ENCODE assay signal across 40 mouse cellular contexts in genomic region chr9:120151152-120151551, GRCm38 (mm10). TPM values are rescaled to one million over a fixed set of nuclear protein-coding genes. Genes with fewer than 3 reads are reported as not detected.
"Had no signal": no experiment of that assay in that cellular context is flagged by ENCODE, and none has a peak within 500 bp of the region (broad histone marks: within the 10 kb centered on the region; RNA-seq: fewer than 3 reads in every experiment).

No protein-coding gene starts in this region.

- H3K36me3 ChIP-seq: heart, embryonic 13.5 days; heart, embryonic 15.5 days; hindbrain, embryonic 13.5 days; hindbrain, embryonic 15.5 days; kidney, embryonic 15.5 days; limb, embryonic 10.5 days; limb, embryonic 12.5 days; liver, embryonic 13.5 days; liver, embryonic 15.5 days had no signal

- DNase-seq: gastrocnemius, postnatal 14 days; gastrocnemius, postnatal 36 days; heart, adult 11 months; heart, adult 2 months; heart, postnatal 14 days; heart, postnatal 36 days; kidney, adult 11 months; kidney, adult 2 months; kidney, adult 9 months; kidney, postnatal 25 days; kidney, postnatal 4 days; layer of hippocampus, adult 9-11 months; liver; liver, embryonic 13.5 days had no signal

- H3K27me3 ChIP-seq: heart, embryonic 15.5 days; hindbrain, embryonic 15.5 days; kidney, embryonic 15.5 days; liver, embryonic 15.5 days had no signal

- H3K9me3 ChIP-seq: heart, embryonic 13.5 days; heart, embryonic 15.5 days; hindbrain, embryonic 13.5 days; hindbrain, embryonic 15.5 days; kidney, embryonic 15.5 days; limb, embryonic 10.5 days; limb, embryonic 12.5 days; liver, embryonic 13.5 days; liver, embryonic 15.5 days had no signal

- H3K4me1 ChIP-seq: heart, embryonic 13.5 days; heart, embryonic 15.5 days; hindbrain, embryonic 15.5 days; kidney, embryonic 15.5 days; limb, embryonic 10.5 days; limb, embryonic 12.5 days; liver, embryonic 15.5 days had no signal

- H3K4me3 ChIP-seq: heart, adult 2 months; heart, embryonic 13.5 days; heart, embryonic 15.5 days; hindbrain, embryonic 13.5 days; hindbrain, embryonic 15.5 days; kidney, embryonic 15.5 days; limb, embryonic 10.5 days; limb, embryonic 12.5 days; liver, embryonic 13.5 days; liver, embryonic 15.5 days had no signal

- H3K27ac ChIP-seq: heart, adult 2 months; heart, embryonic 13.5 days; heart, embryonic 15.5 days; hindbrain, embryonic 13.5 days; hindbrain, embryonic 15.5 days; hindbrain, postnatal 0 days; kidney, embryonic 15.5 days; kidney, postnatal 0 days; limb, embryonic 10.5 days; limb, embryonic 12.5 days; liver, embryonic 13.5 days; liver, embryonic 15.5 days had no signal

RNA-seq across cellular contexts. Expression of gene Mobp, which starts 1.6 kb away (rescaled TPM):
- total RNA-seq: gastrocnemius, adult 18-20 months; gastrocnemius, adult 8-10 months; gastrocnemius, postnatal 36 days; heart, adult 2 months; heart, postnatal 14 days; heart, postnatal 36 days; hematopoietic stem cell, adult 5-6 weeks had no signal
- polyA plus RNA-seq: heart, adult 2 months; heart, embryonic 11.5 days; heart, embryonic 13.5 days; hindbrain, embryonic 11.5 days; hindbrain, embryonic 13.5 days; intestine, embryonic 14.5 days; intestine, embryonic 16.5 days; kidney, adult 2 months; kidney, embryonic 15.5 days; limb, embryonic 10.5 days; limb, embryonic 12.5 days; limb, embryonic 14.5 days; liver, embryonic 11.5 days; liver, embryonic 13.5 days; liver, embryonic 15.5 days had no signal

RNA-seq across cellular contexts. Expression of gene Ccr8, which starts 59.2 kb away (rescaled TPM):
- total RNA-seq: gastrocnemius, adult 18-20 months; gastrocnemius, adult 8-10 months; gastrocnemius, postnatal 14 days; gastrocnemius, postnatal 36 days; heart, adult 2 months; heart, postnatal 36 days; hindbrain, postnatal 0 days; layer of hippocampus, adult 8-10 months; layer of hippocampus, postnatal 14 days; left cerebral cortex, adult 8-10 months; left cerebral cortex, postnatal 10 days; left cerebral cortex, postnatal 36 days had no signal
- polyA plus RNA-seq: gonadal fat pad, adult 2 months; heart, adult 2 months; heart, embryonic 11.5 days; heart, embryonic 13.5 days; heart, postnatal 0 days; hindbrain, embryonic 11.5 days; hindbrain, embryonic 13.5 days; hindbrain, embryonic 15.5 days; hindbrain, postnatal 0 days; kidney, embryonic 15.5 days; kidney, postnatal 0 days; limb, embryonic 10.5 days; limb, embryonic 12.5 days; liver, embryonic 11.5 days; liver, embryonic 13.5 days had no signal
